Mouse (Mus musculus): Measurements from ENCODE around the gene Gm572. TPM values are rescaled to one million over a fixed set of nuclear protein-coding genes. Genes with fewer than 3 reads are reported as not detected.

The Gm572 gene
- polyA plus RNA-seq, 2 experiments = 0.11 TPM; not detected in 1

- no peak for TF ChIP-seq POLR2A (IDR thresholded peaks at IDR 0.05; ENCODE audit: borderline replicate concordance, extremely low read depth, insufficient read depth, insufficient read length)
- Histone ChIP-seq H3K4me3 (replicated peaks; ENCODE audit: low read length) (no peak overlapping the region), H3K27me3 (ENCODE audit: control insufficient read depth, insufficient read depth, low read length) (0 out of 2 replicates have a peak, but pooled peaks cover 4% of the 10 kb centered on the region), H3K36me3 (ENCODE audit: control insufficient read depth, insufficient read depth, low read length) (no peaks in the 10 kb centered on the region), H3K9me3 (ENCODE audit: control insufficient read depth, low read length) (no peaks in the 10 kb centered on the region), H3K4me2 (replicated peaks; ENCODE audit: low read depth, low read length, severe bottlenecking) (no peak overlapping the region), H3K27ac (replicated peaks; ENCODE audit: low read depth, low read length) (no peak overlapping the region), H3K9ac (ENCODE audit: low read depth, low read length, severe bottlenecking) (no peak overlapping the region), H3K4me1 (ENCODE audit: control insufficient read depth, insufficient read depth, low read length) (no peaks in the 10 kb centered on the region)
- DNase-seq (ENCODE audit: low spot score) (no peak), ATAC-seq (ENCODE audit: low FRiP score, low read depth) (no peak)
- WGBS = 84% methylated on average over 15 of the region's 15 CpGs
Observed at GRCm38 (mm10) chr4:148667006-148667755, 24.1 kb downstream of the Gm572 start.

GRCm38 (mm10) chr4:148671230-148671947 is 28.3 kb downstream of the Gm572 start:
- Histone ChIP-seq H3K4me1 (ENCODE audit: control insufficient read depth, insufficient read depth, low read length) (no peaks in the 10 kb centered on the region; the same call in 1 of the 2 replicates), H3K4me2 (replicated peaks; ENCODE audit: low read depth, low read length, severe bottlenecking) (no peak overlapping the region)

GRCm38 (mm10) chr4:148675043-148675442 is 31.9 kb downstream of the Gm572 start:
- Histone ChIP-seq H3K36me3 (ENCODE audit: control insufficient read depth, insufficient read depth, low read length) (no peaks in the 10 kb centered on the region), H3K27ac (replicated peaks; ENCODE audit: low read depth, low read length) (no peak overlapping the region), H3K4me1 (ENCODE audit: control insufficient read depth, insufficient read depth, low read length) (no peaks in the 10 kb centered on the region; the same call in 1 of the 2 replicates), H3K9me3 (ENCODE audit: control insufficient read depth, low read length) (no peaks in the 10 kb centered on the region), H3K9ac (ENCODE audit: low read depth, low read length, severe bottlenecking) (no peak overlapping the region), H3K4me3 (replicated peaks; ENCODE audit: low read length) (no peak overlapping the region), H3K4me2 (replicated peaks; ENCODE audit: low read depth, low read length, severe bottlenecking) (no peak overlapping the region), H3K27me3 (ENCODE audit: control insufficient read depth, insufficient read depth, low read length) (no peaks in the 10 kb centered on the region)
- ATAC-seq (ENCODE audit: low FRiP score, low read depth) (no peak), DNase-seq (ENCODE audit: low spot score) (no peak)
- WGBS = 39% methylated on average over 7 of the region's 7 CpGs
- no peak for TF ChIP-seq POLR2A (IDR thresholded peaks at IDR 0.05; ENCODE audit: borderline replicate concordance, extremely low read depth, insufficient read depth, insufficient read length)

More at GRCm38 (mm10) chr4:148671230-148671947, 28.3 kb downstream of the Gm572 start:
- no peaks in the 10 kb centered on the region for H3K27me3 ChIP-seq (ENCODE audit: control insufficient read depth, insufficient read depth, low read length)
- no peaks in the 10 kb centered on the region for H3K36me3 ChIP-seq (ENCODE audit: control insufficient read depth, insufficient read depth, low read length)
- H3K27ac ChIP-seq (replicated peaks; ENCODE audit: low read depth, low read length) = no peak overlapping the region
- H3K4me3 ChIP-seq (replicated peaks; ENCODE audit: low read length) = no peak overlapping the region
- H3K9ac ChIP-seq (ENCODE audit: low read depth, low read length, severe bottlenecking) = no peak overlapping the region
- no peaks in the 10 kb centered on the region for H3K9me3 ChIP-seq (ENCODE audit: control insufficient read depth, low read length)
- no peak for DNase-seq (ENCODE audit: low spot score)
- WGBS = 40% methylated on average over 16 of the region's 16 CpGs
- ATAC-seq (ENCODE audit: low FRiP score, low read depth) = no peak
- TF ChIP-seq POLR2A (IDR thresholded peaks at IDR 0.05; ENCODE audit: borderline replicate concordance, extremely low read depth, insufficient read depth, insufficient read length) = no peak

GRCm38 (mm10) chr4:148676188-148676960 is 33.3 kb downstream of the Gm572 start:
- DNase-seq (ENCODE audit: low spot score) (no peak), ATAC-seq (ENCODE audit: low FRiP score, low read depth) (0 out of 2 replicates have a peak, but pooled peaks have one; percentile 15)
- H3K9me3 ChIP-seq (ENCODE audit: control insufficient read depth, low read length) = no peaks in the 10 kb centered on the region
- no peaks in the 10 kb centered on the region for H3K27me3 ChIP-seq (ENCODE audit: control insufficient read depth, insufficient read depth, low read length)
- H3K4me1 ChIP-seq (ENCODE audit: control insufficient read depth, insufficient read depth, low read length) = no peaks in the 10 kb centered on the region; the same call in 1 of the 2 replicates
- TF ChIP-seq POLR2A (IDR thresholded peaks at IDR 0.05; ENCODE audit: borderline replicate concordance, extremely low read depth, insufficient read depth, insufficient read length) = no peak
- no peak overlapping the region for H3K27ac ChIP-seq (replicated peaks; ENCODE audit: low read depth, low read length)
- no peak overlapping the region for H3K4me2 ChIP-seq (replicated peaks; ENCODE audit: low read depth, low read length, severe bottlenecking)
- H3K36me3 ChIP-seq (ENCODE audit: control insufficient read depth, insufficient read depth, low read length) = no peaks in the 10 kb centered on the region
- H3K9ac ChIP-seq (ENCODE audit: low read depth, low read length, severe bottlenecking) = no peak overlapping the region
- no peak overlapping the region for H3K4me3 ChIP-seq (replicated peaks; ENCODE audit: low read length)
- WGBS = 51% methylated on average over 16 of the region's 16 CpGs
